Mouse (Mus musculus) stomach, adult 2 months (tissue): ENCODE measurements around the gene Gm15128. TPM values are rescaled to one million over a fixed set of nuclear protein-coding genes. Genes with fewer than 3 reads are reported as not detected.

Source experiments
- polyA plus RNA-seq: library from polyadenylated mRNA; depleted of rRNA; stranded (reverse); fragments of >200 nt; gene quantifications from 2 replicates; pipeline ENCODE4 v1.2.3, GENCODE M21; 2012; rRNA removed

Gm15128 gene
- not detected in 2 replicates for polyA plus RNA-seq

DNA sequence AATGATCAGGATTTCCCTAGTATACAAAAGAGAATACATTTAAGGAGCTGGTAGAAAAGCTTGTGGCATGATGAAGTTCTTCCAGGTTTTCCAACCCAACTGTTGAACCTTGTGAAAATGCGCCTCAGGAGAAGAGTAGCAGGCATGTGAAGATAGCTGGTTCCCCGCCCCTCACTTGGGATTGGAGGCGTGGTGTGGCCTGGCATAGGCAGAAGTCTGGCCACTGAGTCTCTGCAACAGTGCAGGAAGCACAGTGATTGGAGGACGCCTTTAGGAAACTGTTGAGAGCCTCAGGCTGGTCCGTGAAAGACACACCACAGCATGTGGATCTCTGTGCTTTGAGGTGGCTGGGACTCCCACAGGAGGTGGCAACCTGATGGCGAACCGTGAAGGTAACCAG lies at the start of gene Gm15128:
Gm15128 (plus strand) TSS at position 301 of the 400 bp plus-strand sequence.

Other genes starting within 250 kb of the Gm15128 start
- gene Lrch2, start 211.9 kb upstream of the Gm15128 start, polyA plus RNA-seq = 0.10 and 0.12 TPM in 2 replicates
- not detected in 2 replicates for gene Gm15080, start 227.0 kb downstream of the Gm15128 start, polyA plus RNA-seq